Mouse (Mus musculus): Measurements from ENCODE around the gene Nf2. TPM values are rescaled to one million over a fixed set of nuclear protein-coding genes. Genes with fewer than 3 reads are reported as not detected.
"Not testable (repeated sequence)": the region's sequence is repeated elsewhere in the genome, so short reads cannot be mapped to it uniquely, and the experiment has no call there.

Gene Nf2
- total RNA-seq, 2 experiments from 2014 or later = 6.7 to 16.4 TPM

- ATAC-seq (replicated peaks; ENCODE audit: low FRiP score, poor library complexity, severe bottlenecking) = no peak
Measured at GRCm38 (mm10) chr11:4840942-4841526, 8.3 kb downstream of the Nf2 start.

GRCm38 (mm10) chr11:4838235-4838634 is 11.1 kb downstream of the Nf2 start:
- no peak for ATAC-seq (replicated peaks; ENCODE audit: low FRiP score, poor library complexity, severe bottlenecking)

- ATAC-seq (replicated peaks; ENCODE audit: low FRiP score, poor library complexity, severe bottlenecking) = no peak
Measured at GRCm38 (mm10) chr11:4837342-4837741, 12.0 kb downstream of the Nf2 start.

- ATAC-seq (replicated peaks; ENCODE audit: low FRiP score, poor library complexity, severe bottlenecking) = no peak
Measured at GRCm38 (mm10) chr11:4836755-4837154, 12.6 kb downstream of the Nf2 start.

GRCm38 (mm10) chr11:4835436-4835835 is 13.9 kb downstream of the Nf2 start:
- 0 out of 2 replicates have a peak, but pooled peaks have one; percentile 46 for ATAC-seq (replicated peaks; ENCODE audit: low FRiP score, poor library complexity, severe bottlenecking)

GRCm38 (mm10) chr11:4833295-4833939 is 15.9 kb downstream of the Nf2 start:
- ATAC-seq (replicated peaks; ENCODE audit: low FRiP score, poor library complexity, severe bottlenecking) = no peak

GRCm38 (mm10) chr11:4831066-4831465 is 18.3 kb downstream of the Nf2 start:
- no peak for ATAC-seq (replicated peaks; ENCODE audit: low FRiP score, poor library complexity, severe bottlenecking)

- no peak for ATAC-seq (replicated peaks; ENCODE audit: low FRiP score, poor library complexity, severe bottlenecking)
Measured at GRCm38 (mm10) chr11:4827916-4828315, 21.4 kb downstream of the Nf2 start.

GRCm38 (mm10) chr11:4827340-4827739 is 22.0 kb downstream of the Nf2 start:
- no peak for ATAC-seq (replicated peaks; ENCODE audit: low FRiP score, poor library complexity, severe bottlenecking)

- no peak for ATAC-seq (replicated peaks; ENCODE audit: low FRiP score, poor library complexity, severe bottlenecking)
Measured at GRCm38 (mm10) chr11:4826152-4826778, 23.1 kb downstream of the Nf2 start.

- ATAC-seq (replicated peaks; ENCODE audit: low FRiP score, poor library complexity, severe bottlenecking) = no peak
Measured at GRCm38 (mm10) chr11:4823655-4824312, 25.6 kb downstream of the Nf2 start.

GRCm38 (mm10) chr11:4822446-4822842 is 26.9 kb downstream of the Nf2 start:
- ATAC-seq (replicated peaks; ENCODE audit: low FRiP score, poor library complexity, severe bottlenecking) = not testable (repeated sequence)

GRCm38 (mm10) chr11:4821492-4822445 is 27.6 kb downstream of the Nf2 start:
- no peak for ATAC-seq (replicated peaks; ENCODE audit: low FRiP score, poor library complexity, severe bottlenecking)

- no peak for ATAC-seq (replicated peaks; ENCODE audit: low FRiP score, poor library complexity, severe bottlenecking)
Measured at GRCm38 (mm10) chr11:4814507-4815450, 34.6 kb downstream of the Nf2 start.

GRCm38 (mm10) chr11:4808311-4808710 is 41.0 kb downstream of the Nf2 start:
- no peak for ATAC-seq (replicated peaks; ENCODE audit: low FRiP score, poor library complexity, severe bottlenecking)

GRCm38 (mm10) chr11:4806031-4806715 is 43.2 kb downstream of the Nf2 start:
- no peak for ATAC-seq (replicated peaks; ENCODE audit: low FRiP score, poor library complexity, severe bottlenecking)

- ATAC-seq (replicated peaks; ENCODE audit: low FRiP score, poor library complexity, severe bottlenecking) = no peak
Measured at GRCm38 (mm10) chr11:4804921-4805562, 44.3 kb downstream of the Nf2 start.

GRCm38 (mm10) chr11:4803951-4804350 is 45.4 kb downstream of the Nf2 start:
- no peak for ATAC-seq (replicated peaks; ENCODE audit: low FRiP score, poor library complexity, severe bottlenecking)
